Mouse (Mus musculus) kidney, embryonic 16.5 days (tissue): ENCODE results near the gene Safb. TPM values are rescaled to one million over a fixed set of nuclear protein-coding genes. Genes with fewer than 3 reads are reported as not detected.
"Not testable (repeated sequence)": the region's sequence is repeated elsewhere in the genome, so short reads cannot be mapped to it uniquely, and the experiment has no call there.

Experiments used
- ATAC-seq: fragments of 200-750 bp; cut with Nextera tagmentation; 2 replicates; pipeline ENCODE4 v1.8.0; 2017; ENCODE audit warnings: moderate TSS enrichment; ENCODE audit not compliant: low FRiP score, low TSS enrichment
- H3K27ac ChIP-seq: fragments of 300-500 bp; sonication (generic); 2 replicates; pipeline ENCODE4 v1.5.1; 2014; ENCODE audit warnings: low read length
- H3K27me3 ChIP-seq: fragments of 300-500 bp; sonication (generic); 2 replicates; pipeline ENCODE4 v1.6.1; 2014; ENCODE audit warnings: low read length, control low read depth, mixed read lengths; ENCODE audit not compliant: insufficient read depth
- H3K36me3 ChIP-seq: fragments of 300-500 bp; sonication (generic); 2 replicates; pipeline ENCODE4 v1.6.1; 2014; ENCODE audit warnings: low read length, control low read depth, mixed read lengths; ENCODE audit not compliant: insufficient read depth
- H3K4me1 ChIP-seq: fragments of 300-500 bp; sonication (generic); 2 replicates; pipeline ENCODE4 v1.6.1; 2014; ENCODE audit warnings: low read length, control low read depth, mixed read lengths; ENCODE audit not compliant: insufficient read depth
- H3K4me2 ChIP-seq: fragments of 300-500 bp; sonication (generic); replicated peaks from 2 replicates; pipeline ENCODE4 v1.6.1; 2014; ENCODE audit warnings: low read depth, low read length
- H3K4me3 ChIP-seq: fragments of 300-500 bp; sonication (generic); 2 replicates; pipeline ENCODE4 v1.5.1; 2014; ENCODE audit warnings: mild to moderate bottlenecking, low read length
- H3K9ac ChIP-seq: fragments of 300-500 bp; sonication (generic); replicated peaks from 2 replicates; pipeline ENCODE4 v1.6.1; 2014; ENCODE audit warnings: low read length
- H3K9me3 ChIP-seq: fragments of 300-500 bp; sonication (generic); 2 replicates; pipeline ENCODE4 v1.6.1; 2016; ENCODE audit warnings: low read length, control low read depth
- WGBS: fragments of 180-500 bp; shearing (Covaris S2); extraction: QIAGEN DNeasy Blood & Tissue Kit; methylation state at CpG from one replicate; pipeline ENCODE4 v1.1.7; 2014; 5-methylcytosine and 5-hydroxymethylcytosine counted together
- polyA plus RNA-seq: library from polyadenylated mRNA; unstranded; fragments of >200 nt; fragmentation: Nextera tagmentation; extraction: Ambion mirVana; gene quantifications from 2 replicates; pipeline ENCODE4 v1.2.1, GENCODE M21; 2015

The Safb gene
- polyA plus RNA-seq, 1 experiment from 2014 or later: 123 TPM

GRCm38 (mm10) chr17:56629800-56630781, 45.5 kb downstream of the Safb start:
- not testable (repeated sequence) for H3K9ac ChIP-seq, H3K4me3 ChIP-seq, H3K27ac ChIP-seq, H3K9me3 ChIP-seq, ATAC-seq, H3K27me3 ChIP-seq, H3K4me2 ChIP-seq, H3K36me3 ChIP-seq
- 87% methylated on average over 27 of the region's 27 CpGs for WGBS
- H3K4me1 ChIP-seq: peaks cover 18% of the 10 kb centered on the region

- H3K27me3 ChIP-seq: no peaks in the 10 kb centered on the region
- no peak overlapping the region for H3K9ac ChIP-seq
- ATAC-seq: no peak
- no peak overlapping the region for H3K4me3 ChIP-seq
- H3K27ac ChIP-seq: no peak overlapping the region
- H3K4me2 ChIP-seq: no peak overlapping the region
- no peaks in the 10 kb centered on the region for H3K9me3 ChIP-seq
- 56% methylated on average over 4 of the region's 4 CpGs for WGBS
- no peaks in the 10 kb centered on the region for H3K36me3 ChIP-seq
- peaks cover 8% of the 10 kb centered on the region; the same call in 1 of the 2 replicates for H3K4me1 ChIP-seq
Observed at GRCm38 (mm10) chr17:56631807-56632206, 47.2 kb downstream of the Safb start.

GRCm38 (mm10) chr17:56634023-56634422, 49.4 kb downstream of the Safb start:
- 84% methylated on average over 6 of the region's 6 CpGs for WGBS
- no peak overlapping the region for H3K9ac ChIP-seq
- H3K27ac ChIP-seq: no peak overlapping the region
- H3K4me2 ChIP-seq: no peak overlapping the region
- H3K27me3 ChIP-seq: no peaks in the 10 kb centered on the region
- no peaks in the 10 kb centered on the region for H3K9me3 ChIP-seq
- no peaks in the 10 kb centered on the region for H3K4me1 ChIP-seq
- no peak for ATAC-seq
- no peak overlapping the region for H3K4me3 ChIP-seq
- H3K36me3 ChIP-seq: no peaks in the 10 kb centered on the region

GRCm38 (mm10) chr17:56643237-56643636, 58.6 kb downstream of the Safb start:
- no peaks in the 10 kb centered on the region for H3K27me3 ChIP-seq
- no peaks in the 10 kb centered on the region for H3K4me1 ChIP-seq
- no peak overlapping the region for H3K9ac ChIP-seq
- no peaks in the 10 kb centered on the region for H3K36me3 ChIP-seq
- WGBS: 72% methylated on average over 4 of the region's 4 CpGs
- H3K9me3 ChIP-seq: no peaks in the 10 kb centered on the region
- ATAC-seq: no peak
- H3K4me3 ChIP-seq: no peak overlapping the region
- no peak overlapping the region for H3K4me2 ChIP-seq
- no peak overlapping the region for H3K27ac ChIP-seq

GRCm38 (mm10) chr17:56647546-56647945, 62.9 kb downstream of the Safb start:
- no peaks in the 10 kb centered on the region for H3K9me3 ChIP-seq
- H3K4me3 ChIP-seq: no peak overlapping the region
- no peak overlapping the region for H3K9ac ChIP-seq
- H3K36me3 ChIP-seq: no peaks in the 10 kb centered on the region
- H3K27me3 ChIP-seq: no peaks in the 10 kb centered on the region
- no peak overlapping the region for H3K4me2 ChIP-seq
- 43% methylated on average over 11 of the region's 13 CpGs for WGBS
- ATAC-seq: no peak
- peaks cover 11% of the 10 kb centered on the region; the same call in 1 of the 2 replicates for H3K4me1 ChIP-seq
- no peak overlapping the region for H3K27ac ChIP-seq

GRCm38 (mm10) chr17:56651801-56652200, 67.2 kb downstream of the Safb start:
- peak overlapping the region; percentile 35 for H3K4me2 ChIP-seq
- no peak overlapping the region for H3K27ac ChIP-seq
- H3K9ac ChIP-seq: no peak overlapping the region
- H3K9me3 ChIP-seq: no peaks in the 10 kb centered on the region
- peak; percentile 77 for ATAC-seq
- peak overlapping the region; percentile 7; the same call in 1 of the 2 replicates for H3K4me3 ChIP-seq
- WGBS: 20% methylated on average over 10 of the region's 10 CpGs
- H3K4me1 ChIP-seq: peaks cover 11% of the 10 kb centered on the region; the same call in 1 of the 2 replicates
- no peaks in the 10 kb centered on the region for H3K27me3 ChIP-seq
- H3K36me3 ChIP-seq: no peaks in the 10 kb centered on the region

GRCm38 (mm10) chr17:56654771-56655170, 70.1 kb downstream of the Safb start:
- 68% methylated on average over 2 of the region's 2 CpGs for WGBS
- ATAC-seq: no peak
- Histone ChIP-seq H3K27ac (no peak overlapping the region), H3K4me3 (no peak overlapping the region), H3K4me2 (no peak overlapping the region), H3K9me3 (no peaks in the 10 kb centered on the region), H3K36me3 (no peaks in the 10 kb centered on the region), H3K9ac (no peak overlapping the region), H3K4me1 (peaks cover 11% of the 10 kb centered on the region; the same call in 1 of the 2 replicates), H3K27me3 (no peaks in the 10 kb centered on the region)

- Histone ChIP-seq H3K36me3 (no peaks in the 10 kb centered on the region), H3K9ac (no peak overlapping the region), H3K27me3 (no peaks in the 10 kb centered on the region), H3K27ac (no peak overlapping the region), H3K4me1 (peaks cover 11% of the 10 kb centered on the region; the same call in 1 of the 2 replicates), H3K4me3 (no peak overlapping the region), H3K4me2 (no peak overlapping the region), H3K9me3 (no peaks in the 10 kb centered on the region)
- 59% methylated on average over 3 of the region's 3 CpGs for WGBS
- ATAC-seq: no peak
Observed at GRCm38 (mm10) chr17:56655311-56655710, 70.7 kb downstream of the Safb start.
